In the genomic region with DNA sequence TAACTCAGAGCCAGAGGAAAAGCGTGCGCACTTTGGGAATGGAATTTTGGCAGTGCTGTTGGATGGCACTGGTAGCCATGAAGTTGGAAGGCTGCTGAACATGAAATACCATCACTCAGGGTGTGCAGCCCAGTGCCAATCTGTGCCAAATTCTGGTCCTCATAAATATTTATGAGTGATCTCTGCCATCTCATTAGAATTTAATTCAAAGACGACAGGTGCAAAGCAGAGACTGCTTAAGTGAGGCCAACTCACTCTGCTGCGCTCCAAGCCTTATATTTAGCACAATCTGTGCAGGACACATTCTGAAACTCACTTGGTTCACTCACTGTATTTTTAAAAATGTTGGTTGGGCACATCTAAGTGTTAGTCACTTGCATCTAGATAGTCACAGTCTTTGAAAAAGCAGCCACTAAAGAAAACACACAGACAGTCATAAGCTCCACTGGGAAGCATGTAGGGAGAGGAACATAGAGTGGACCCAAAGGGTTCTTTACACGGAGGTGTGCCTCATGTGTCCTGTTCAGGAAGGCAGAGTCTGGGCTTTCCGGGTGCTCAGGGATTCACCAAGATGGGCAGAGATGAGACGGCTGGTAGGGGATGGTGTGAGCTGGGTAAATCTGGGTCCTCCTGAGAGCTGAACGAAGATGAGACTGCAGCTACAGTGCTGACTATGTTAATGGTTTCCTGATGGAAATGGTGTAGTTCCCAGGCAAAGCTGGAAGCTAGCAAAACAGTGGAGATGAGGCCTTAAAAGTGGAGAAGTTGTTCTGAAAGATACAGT, we compare ENCODE assay signal across 14 mouse cellular contexts.
DNase-seq lines count a peak whose midpoint lies in the region; ATAC-seq lines count a peak whose summit lies in the region.
"Had no signal": no experiment of that assay in that cellular context is flagged by ENCODE, and none has a peak within 500 bp of the region (broad histone marks: within the 10 kb centered on the region; RNA-seq: fewer than 3 reads in every experiment).

No protein-coding gene starts in this region.

- peaks cover 28% of the 10 kb centered on the region for H3K4me1 ChIP-seq in forebrain, embryonic 13.5 days
- no peaks in the 10 kb centered on the region for H3K4me1 ChIP-seq in forebrain, embryonic 10.5 days
- H3K4me1 ChIP-seq: embryonic facial prominence, embryonic 15.5 days had no signal

- H3K9me3 ChIP-seq in forebrain, embryonic 13.5 days (replicated peaks), result no peaks in the 10 kb centered on the region
- no peaks in the 10 kb centered on the region for H3K9me3 ChIP-seq in forebrain, embryonic 10.5 days
- H3K9me3 ChIP-seq: embryonic facial prominence, embryonic 15.5 days; limb, embryonic 15.5 days had no signal

- H3K4me3 ChIP-seq in forebrain, embryonic 13.5 days, result no peak overlapping the region
- no peak overlapping the region for H3K4me3 ChIP-seq in forebrain, embryonic 10.5 days
- H3K4me3 ChIP-seq: embryonic facial prominence, embryonic 15.5 days; limb, embryonic 15.5 days had no signal

- ATAC-seq in forebrain, embryonic 13.5 days, result peak; percentile 95
- ATAC-seq in activated CD4-positive, CD25-positive, alpha-beta regulatory T cell, adult 4 months, result no peak

- no peak overlapping the region for H3K9ac ChIP-seq in forebrain, embryonic 13.5 days
- H3K9ac ChIP-seq: embryonic facial prominence, embryonic 15.5 days; limb, embryonic 15.5 days had no signal

- DNase-seq in forebrain, embryonic 10.5 days (ENCODE audit: extremely low spot score, low spot score), result no peak
- DNase-seq in brain, embryonic 18.5 days (ENCODE audit: low read depth, low spot score), result peak; percentile 78
- peak; percentile 35 to 47 for DNase-seq in layer of hippocampus, postnatal 10 days (ENCODE audit: low spot score in 2 of 2)
- peak; percentile 38 for DNase-seq in right cerebral cortex, adult 18-20 months
- no peak for DNase-seq in adrenal gland, postnatal 14 days
- no peak for DNase-seq in thymus, postnatal 0 days (ENCODE audit: low spot score)
- DNase-seq: adrenal gland, postnatal 10 days; heart, adult 11 months; kidney, postnatal 10 days; lung, postnatal 10 days had no signal

- WGBS in forebrain, embryonic 13.5 days, result 67% methylated on average over 8 of the region's 8 CpGs
- 86% methylated on average over 8 of the region's 8 CpGs for WGBS in forebrain, embryonic 10.5 days

- no peaks in the 10 kb centered on the region for H3K27me3 ChIP-seq in forebrain, embryonic 13.5 days
- H3K27me3 ChIP-seq in forebrain, embryonic 10.5 days (ENCODE audit: poor library complexity, severe bottlenecking), result no peaks in the 10 kb centered on the region
- H3K27me3 ChIP-seq: embryonic facial prominence, embryonic 15.5 days; limb, embryonic 15.5 days had no signal

- no peak overlapping the region for H3K4me2 ChIP-seq in forebrain, embryonic 13.5 days
- H3K4me2 ChIP-seq: embryonic facial prominence, embryonic 15.5 days; limb, embryonic 15.5 days had no signal

- H3K27ac ChIP-seq in forebrain, embryonic 13.5 days, result peak overlapping the region; percentile 74
- no peak overlapping the region for H3K27ac ChIP-seq in forebrain, embryonic 10.5 days
- H3K27ac ChIP-seq: embryonic facial prominence, embryonic 15.5 days; limb, embryonic 15.5 days had no signal

- H3K36me3 ChIP-seq in forebrain, embryonic 13.5 days (ENCODE audit: poor library complexity, severe bottlenecking), result no peaks in the 10 kb centered on the region
- H3K36me3 ChIP-seq in forebrain, embryonic 10.5 days (replicated peaks), result no peaks in the 10 kb centered on the region
- H3K36me3 ChIP-seq: embryonic facial prominence, embryonic 15.5 days; limb, embryonic 15.5 days had no signal

Comparison
In these comparisons a context has a peak if more than half of its experiments do, and no peak if none do; other contexts are left out.
1. DNase-seq: peak in brain, embryonic 18.5 days (single experiment), layer of hippocampus, postnatal 10 days (2 of 2) and right cerebral cortex, adult 18-20 months (single experiment); none in forebrain, embryonic 10.5 days (single experiment), adrenal gland, postnatal 14 days (single experiment) and thymus, postnatal 0 days (single experiment).